Mouse (Mus musculus) layer of hippocampus, postnatal 10 days (tissue): ENCODE results near the gene U2af1. TPM values are rescaled to one million over a fixed set of nuclear protein-coding genes. Genes with fewer than 3 reads are reported as not detected.

Experiments
- DNase-seq, 2 experiments: peaks; one replicate each; pipeline ENCODE4 v3.0.0; 2021; ENCODE audit warnings: low spot score in 2 of 2
- total RNA-seq, 2 experiments: library from RNA; stranded (reverse); gene quantifications; 2 replicates each; pipeline ENCODE4 v1.2.3; 2021

U2af1 gene
- total RNA-seq, 2 experiments from 2014 or later = 143 to 153 TPM

GRCm38 (mm10) chr17:31664760-31665159 is 6.1 kb upstream of the U2af1 start:
- DNase-seq = peak; percentile 84

GRCm38 (mm10) chr17:31662855-31663254 is 4.2 kb upstream of the U2af1 start:
- no peak for DNase-seq

- peak; percentile 75 to 80 for DNase-seq
Observed at GRCm38 (mm10) chr17:31660661-31661250, 2.1 kb upstream of the U2af1 start.

- no peak for DNase-seq
Observed at GRCm38 (mm10) chr17:31658136-31658467, 590 bp downstream of the U2af1 start.

GRCm38 (mm10) chr17:31657141-31657983 is 1.3 kb downstream of the U2af1 start:
- DNase-seq = no peak

GRCm38 (mm10) chr17:31656682-31657081 is 2.0 kb downstream of the U2af1 start:
- no peak for DNase-seq

- DNase-seq = no peak
Observed at GRCm38 (mm10) chr17:31655366-31655765, 3.3 kb downstream of the U2af1 start.

GRCm38 (mm10) chr17:31653277-31653676 is 5.4 kb downstream of the U2af1 start:
- no peak for DNase-seq

GRCm38 (mm10) chr17:31652152-31652551 is 6.5 kb downstream of the U2af1 start:
- DNase-seq = no peak

GRCm38 (mm10) chr17:31646199-31647002 is 12.3 kb downstream of the U2af1 start:
- no peak for DNase-seq

- DNase-seq = no peak
Observed at GRCm38 (mm10) chr17:31642913-31643312, 15.8 kb downstream of the U2af1 start.

- no peak for DNase-seq
Observed at GRCm38 (mm10) chr17:31642331-31642730, 16.4 kb downstream of the U2af1 start.

- peak in 1 of 2 experiments; percentile 49 for DNase-seq
Observed at GRCm38 (mm10) chr17:31639651-31640050, 19.0 kb downstream of the U2af1 start.

- DNase-seq = peak; percentile 67 to 75
Observed at GRCm38 (mm10) chr17:31637866-31638570, 20.7 kb downstream of the U2af1 start.

GRCm38 (mm10) chr17:31636942-31637811 is 21.5 kb downstream of the U2af1 start, which contains the start of gene Cbs:
Gene Cbs (minus strand): TSS chr17:31637238.
- DNase-seq = peak; percentile 74 to 83

- DNase-seq = peak in 1 of 2 experiments; percentile 35
Observed at GRCm38 (mm10) chr17:31636277-31636941, 22.3 kb downstream of the U2af1 start.

- no peak for DNase-seq
Observed at GRCm38 (mm10) chr17:31635781-31636180, 22.9 kb downstream of the U2af1 start.

GRCm38 (mm10) chr17:31634896-31635295 is 23.8 kb downstream of the U2af1 start:
- DNase-seq = no peak

GRCm38 (mm10) chr17:31633007-31633406 is 25.7 kb downstream of the U2af1 start:
- DNase-seq = no peak
